Mouse (Mus musculus) heart, adult 2 months (tissue): Measurements from ENCODE around the gene Bmpr1b.

Experiments used
- CTCF ChIP-seq: fragments of 200-600 bp; IDR thresholded peaks from 2 replicates; pipeline ENCODE4 v1.8.1; 2022; ENCODE audit warnings: antibody characterized with exemption, mild to moderate bottlenecking, moderate library complexity
- EP300 ChIP-seq: fragments of 200-500 bp; IDR thresholded peaks from 2 replicates; pipeline ENCODE4 v1.6.1; 2011; ENCODE audit warnings: low read depth, low read length, control low read depth; ENCODE audit not compliant: insufficient read depth
- POLR2A ChIP-seq: fragments of 200-500 bp; IDR thresholded peaks from 2 replicates; pipeline ENCODE4 v1.6.1; 2011; ENCODE audit warnings: mild to moderate bottlenecking, low read depth, low read length, control low read depth; ENCODE audit not compliant: insufficient read depth

GRCm38 (mm10) chr3:142043006-142043405 is 126.2 kb downstream of the Bmpr1b start:
- TF ChIP-seq CTCF (no peak), POLR2A (no peak), EP300 (no peak)
